Mouse (Mus musculus) urinary bladder, postnatal 14 days (tissue): ENCODE measurements around the gene Cttnbp2nl.

Experiments
- DNase-seq: peaks from one replicate; pipeline ENCODE4 v3.0.0; 2021; ENCODE audit warnings: low spot score

Cttnbp2nl gene

DNA sequence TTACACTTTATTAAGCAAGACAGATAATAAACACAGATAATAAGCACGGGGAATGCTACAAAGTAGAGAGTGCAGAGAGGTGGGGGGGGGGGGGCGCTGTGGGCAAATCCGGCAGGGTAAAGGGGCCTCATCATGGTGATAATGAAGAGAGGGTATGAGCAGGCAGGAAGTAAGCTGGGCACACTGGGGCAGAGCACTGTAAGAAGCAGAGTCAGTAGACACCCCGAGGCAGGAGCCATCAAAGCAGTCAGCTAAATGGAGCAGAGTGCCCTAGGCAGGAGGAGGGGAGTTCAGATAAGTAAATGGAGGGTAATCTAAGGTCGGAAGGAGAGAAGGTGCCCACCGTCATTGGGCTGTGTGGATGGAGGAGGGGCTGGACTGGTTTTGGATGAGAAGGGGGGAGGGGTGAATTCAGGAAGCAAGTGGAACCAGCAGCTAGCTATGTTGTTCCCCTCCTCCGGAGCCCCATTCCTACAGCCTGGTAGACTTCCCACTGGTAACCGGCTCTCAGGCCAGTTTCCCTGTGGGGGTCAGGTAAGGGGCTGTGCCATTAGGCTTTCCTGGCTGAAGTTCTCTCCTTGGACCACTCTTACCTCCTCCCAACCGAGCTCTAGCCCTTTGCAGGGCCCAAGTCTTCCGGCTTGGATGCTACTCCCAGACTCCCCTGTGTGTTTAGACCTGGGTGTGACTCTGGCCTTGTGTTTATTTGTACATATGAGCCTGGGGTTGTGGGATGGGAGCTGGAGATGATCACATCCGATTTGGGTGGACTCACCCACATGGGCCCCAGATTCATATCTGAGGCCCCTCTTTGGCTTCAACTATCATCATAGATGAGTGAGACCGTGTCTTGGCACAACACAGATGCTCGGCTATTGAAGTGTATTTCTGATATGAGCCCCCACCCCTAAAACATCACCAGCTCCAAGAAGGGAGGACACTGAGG, 89.3 kb downstream of the Cttnbp2nl start:
- DNase-seq, result no peak

DNA sequence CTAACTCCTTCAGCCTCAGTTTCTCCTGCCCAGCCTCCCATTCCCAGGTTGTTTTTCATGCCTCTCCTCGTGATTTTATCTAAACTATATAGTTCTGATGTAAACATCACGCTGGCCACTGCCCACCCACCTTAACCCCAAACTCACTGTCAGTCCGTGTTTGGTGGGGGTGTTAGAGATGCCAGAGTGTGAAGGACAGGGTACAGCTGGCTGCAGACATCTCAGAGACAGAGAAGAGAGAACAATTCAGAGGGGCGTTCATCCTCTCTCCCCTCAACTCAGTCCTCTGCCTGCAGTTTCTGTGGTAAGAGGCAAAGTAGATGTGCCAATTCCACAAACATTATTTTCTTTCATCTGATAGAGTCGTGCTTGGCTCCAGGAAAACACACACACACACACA, 90.1 kb downstream of the Cttnbp2nl start:
- DNase-seq, result no peak

DNA sequence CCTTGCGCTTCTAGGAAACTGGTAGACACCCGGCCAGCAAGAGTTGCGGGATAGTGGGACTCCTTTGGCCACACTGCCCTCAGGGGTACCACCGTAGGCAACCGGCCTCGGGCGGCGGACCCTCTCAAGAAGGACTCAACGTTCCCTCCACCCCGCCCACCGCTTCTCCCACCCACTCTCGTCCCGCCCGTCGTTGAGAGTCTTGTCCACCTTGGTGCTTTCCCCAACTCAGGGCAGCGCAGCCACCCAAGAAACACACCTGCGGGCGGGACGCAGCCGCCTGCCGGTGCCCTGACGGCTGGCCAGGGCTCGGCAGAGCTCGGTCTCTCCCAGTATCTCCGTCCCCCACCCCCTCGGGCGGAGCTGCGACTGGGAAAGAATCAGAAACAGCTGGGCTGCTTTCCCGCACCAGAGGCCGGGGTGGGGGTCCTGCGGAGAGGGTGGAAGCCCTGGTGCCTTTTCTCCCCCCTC, 90.8 kb downstream of the Cttnbp2nl start:
- peak; percentile 60 for DNase-seq

DNA sequence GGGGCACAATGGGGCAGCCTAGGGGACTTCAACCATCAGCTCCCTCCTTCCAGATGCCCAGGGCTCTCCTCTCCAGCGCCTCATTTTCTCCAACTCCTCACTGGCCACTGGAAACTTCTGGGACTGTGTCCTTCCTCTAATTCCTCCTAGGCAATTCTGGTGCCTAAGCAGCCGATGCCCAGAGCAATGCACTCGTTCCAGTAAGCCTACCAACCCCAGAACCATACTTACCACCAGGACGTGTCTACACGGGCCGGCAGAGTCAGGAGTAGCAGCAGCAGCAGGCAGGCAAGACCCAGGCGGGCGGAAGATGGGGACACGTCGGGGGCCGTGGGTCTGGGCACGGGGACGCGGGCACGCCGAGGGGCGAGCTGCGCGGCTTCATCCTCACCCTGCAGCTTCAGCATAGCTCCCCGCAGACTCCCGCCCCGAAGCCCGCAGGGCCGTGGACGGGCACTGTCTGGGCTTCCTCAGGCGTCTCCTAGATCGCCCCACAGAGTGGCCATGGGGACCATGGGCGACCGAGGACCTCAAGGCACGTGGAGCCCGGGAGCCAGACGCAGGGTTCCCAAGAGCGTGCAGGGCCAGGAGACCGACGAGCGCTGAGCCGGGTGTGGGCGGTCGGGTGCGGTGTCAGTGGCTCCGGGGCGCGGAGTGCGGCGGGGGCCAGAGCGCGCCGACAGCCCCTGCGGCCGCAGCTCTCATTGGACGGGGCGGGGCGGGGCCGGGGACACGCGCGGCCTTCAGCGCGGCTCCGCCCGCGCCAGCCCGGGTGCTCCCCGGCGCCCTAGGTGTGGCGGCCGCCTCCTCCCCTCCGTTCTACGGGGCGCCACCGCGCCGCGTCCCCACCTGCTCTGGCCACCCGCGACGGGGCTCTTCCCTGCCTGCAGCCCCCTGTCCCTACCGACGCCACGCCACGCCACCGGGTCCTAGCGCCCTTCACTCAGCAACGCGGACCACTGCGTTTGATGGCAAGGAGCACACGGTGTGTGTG, 91.6 kb downstream of the Cttnbp2nl start, which contains the start of gene Wnt2b:
Gene Wnt2b, minus strand, starts transcription at position 856 of the 994 bp plus-strand sequence.
- no peak for DNase-seq

DNA sequence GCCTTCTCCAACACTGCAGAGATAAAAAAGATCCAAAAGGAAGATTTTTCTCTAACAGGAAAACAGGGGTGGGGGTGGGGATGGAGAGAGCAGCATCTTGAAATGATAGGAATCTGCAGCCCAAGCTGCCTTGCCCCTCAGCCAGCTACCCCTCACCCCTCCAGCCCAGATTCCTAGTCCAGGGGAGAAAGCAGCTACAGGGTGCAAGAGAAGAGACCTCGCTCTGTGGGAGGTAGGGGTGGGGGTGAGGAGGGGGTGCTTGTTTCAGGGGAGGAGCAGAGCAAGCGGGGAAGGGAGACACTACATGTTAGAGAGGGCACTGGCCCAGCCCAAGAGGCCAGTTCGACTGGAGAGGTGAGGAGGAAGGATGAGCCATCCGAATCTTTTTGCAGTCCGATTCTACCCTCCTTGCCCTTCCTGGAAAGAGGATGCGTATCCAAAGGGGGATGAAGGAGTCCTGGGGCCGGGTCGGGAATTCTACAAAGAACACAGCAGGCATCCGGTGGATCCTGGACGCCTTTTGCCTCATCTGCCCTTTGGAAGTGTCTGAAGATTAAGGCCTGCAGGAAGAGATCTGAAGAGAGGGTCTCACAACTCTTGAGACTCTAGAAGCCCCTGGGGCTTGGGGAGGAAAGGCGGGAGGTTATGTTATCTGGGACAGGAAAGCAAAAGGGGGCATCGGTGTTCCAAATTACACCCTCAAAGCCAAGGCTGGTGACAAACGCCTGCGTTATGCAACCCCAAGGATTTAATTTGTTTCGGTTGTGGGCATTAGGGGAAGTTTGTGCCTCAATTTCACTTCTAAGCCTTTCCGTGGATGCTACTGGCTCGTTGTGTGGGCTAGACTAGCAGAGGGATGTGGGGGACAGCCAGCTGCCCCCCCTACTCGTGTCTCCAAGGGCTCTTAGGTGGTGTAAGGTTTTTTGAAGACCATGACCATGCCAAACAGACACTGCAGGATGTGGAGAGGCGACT, 92.6 kb downstream of the Cttnbp2nl start:
- DNase-seq, result no peak

DNA sequence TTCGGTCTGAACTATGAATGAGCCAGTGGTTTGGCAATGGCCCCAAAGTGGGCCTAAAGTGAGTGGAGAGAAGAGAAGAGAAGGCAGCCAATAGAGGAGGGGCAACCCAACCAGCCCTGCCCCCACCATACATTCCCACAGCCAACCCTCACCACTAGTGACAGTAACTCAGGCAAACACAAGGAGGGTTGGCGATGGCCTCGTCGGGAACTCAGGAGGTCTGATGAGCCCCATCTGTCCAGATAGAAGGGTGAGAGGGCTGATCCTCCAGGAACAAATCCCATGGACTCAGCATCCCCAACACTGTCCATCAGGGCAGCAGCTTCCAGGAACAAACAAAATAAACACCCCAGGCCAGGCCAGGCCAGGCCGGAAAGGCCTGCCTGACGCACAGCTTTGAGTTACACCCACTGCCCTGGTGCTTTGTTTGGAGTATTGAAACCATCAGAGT, 96.8 kb downstream of the Cttnbp2nl start:
- no peak for DNase-seq

DNA sequence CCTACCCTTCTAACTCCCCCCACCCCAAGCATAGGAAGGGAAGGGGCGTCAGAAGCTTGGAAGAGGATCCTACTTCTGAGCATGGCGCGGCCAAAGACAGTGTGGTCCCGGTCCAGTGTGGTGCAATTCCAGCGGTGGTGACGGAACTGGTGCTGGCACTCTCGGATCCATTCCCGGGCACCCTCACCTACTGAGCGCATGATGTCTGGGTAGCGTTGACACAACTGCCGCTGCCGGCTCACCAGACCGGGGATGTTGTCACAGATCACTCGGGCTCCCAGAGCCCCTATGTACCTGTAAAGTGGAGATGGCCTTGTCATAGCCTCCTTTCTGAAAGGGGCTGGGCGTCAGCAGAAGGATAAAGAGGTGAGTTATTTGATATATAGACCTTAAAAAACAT, 98.4 kb downstream of the Cttnbp2nl start:
- DNase-seq, result no peak

DNA sequence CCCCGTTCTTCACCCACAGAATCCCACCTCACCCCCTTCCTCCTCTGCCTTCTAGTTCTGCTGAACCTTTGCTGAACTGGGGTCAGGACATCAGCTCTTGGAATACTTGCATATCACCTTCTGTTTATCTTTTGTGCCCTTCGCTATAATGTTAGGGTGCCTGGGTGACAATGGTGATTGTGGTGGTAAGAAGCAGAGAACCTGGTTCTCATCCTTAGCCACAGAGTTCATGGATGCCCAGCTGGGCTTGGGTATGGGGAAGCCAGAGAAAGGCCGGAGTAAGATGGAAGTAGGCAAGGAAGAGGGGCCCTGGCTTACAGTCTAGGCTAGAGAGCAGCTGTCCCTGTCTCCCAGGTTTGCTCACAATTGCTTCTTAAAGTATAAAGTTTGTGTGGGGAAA, 98.8 kb downstream of the Cttnbp2nl start:
- no peak for DNase-seq

DNA sequence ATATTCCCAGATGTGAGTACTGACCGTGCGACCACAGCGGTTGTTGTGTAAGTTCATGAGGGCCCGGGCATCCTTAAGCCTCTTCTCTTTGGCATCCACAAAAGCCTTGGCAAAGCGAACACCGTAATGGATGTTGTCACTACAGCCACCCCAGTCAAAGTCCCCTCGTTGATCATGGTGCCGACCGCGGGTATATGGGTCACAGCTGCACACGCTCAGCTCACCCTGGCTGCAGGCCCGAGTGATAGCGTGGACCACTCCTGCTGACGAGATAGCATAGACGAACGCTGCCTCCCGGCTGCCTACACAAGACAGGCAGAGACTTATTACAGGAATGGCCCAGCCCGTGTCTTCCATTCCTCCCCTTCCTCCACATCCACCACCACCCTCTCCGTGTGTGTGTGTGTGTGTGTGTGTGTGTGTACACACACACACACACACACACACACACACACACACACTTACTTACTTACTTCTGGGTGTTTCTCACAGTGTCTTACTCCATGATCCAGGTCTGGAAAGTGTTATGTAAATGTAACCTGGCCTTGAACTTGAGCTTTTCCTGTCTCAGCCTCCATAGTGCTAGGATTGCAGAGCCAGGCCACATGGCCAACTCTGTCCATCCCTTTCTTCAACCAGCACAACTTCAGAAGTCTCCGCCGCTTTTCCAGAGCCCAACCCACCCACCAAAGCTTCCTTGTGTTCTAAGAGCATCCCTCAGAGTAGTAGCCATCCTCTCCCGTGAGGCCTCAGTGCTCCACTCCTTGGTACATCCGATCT, 99.9 kb downstream of the Cttnbp2nl start:
- no peak for DNase-seq
